Mouse (Mus musculus) kidney, adult 11 months (tissue): ENCODE results near the gene Edaradd.

Experiments used
- DNase-seq: peaks from one replicate; pipeline ENCODE4 v3.0.0; 2022

The Edaradd gene

GRCm38 (mm10) chr13:12460443-12460842, 59.8 kb downstream of the Edaradd start:
- DNase-seq: peak; percentile 62

- DNase-seq: peak; percentile 72
Observed at GRCm38 (mm10) chr13:12456711-12457110, 63.5 kb downstream of the Edaradd start.

- peak; percentile 24 for DNase-seq
Observed at GRCm38 (mm10) chr13:12454686-12455390, 65.4 kb downstream of the Edaradd start.

- no peak for DNase-seq
Observed at GRCm38 (mm10) chr13:12453150-12453549, 67.1 kb downstream of the Edaradd start.

- DNase-seq: peak; percentile 22
Observed at GRCm38 (mm10) chr13:12442008-12442587, 78.1 kb downstream of the Edaradd start.

- DNase-seq: no peak
Observed at GRCm38 (mm10) chr13:12440813-12441212, 79.4 kb downstream of the Edaradd start.

GRCm38 (mm10) chr13:12439586-12439985, 80.7 kb downstream of the Edaradd start:
- no peak for DNase-seq

GRCm38 (mm10) chr13:12433843-12434242, 86.4 kb downstream of the Edaradd start:
- DNase-seq: peak; percentile 37

GRCm38 (mm10) chr13:12428556-12428955, 91.7 kb downstream of the Edaradd start:
- DNase-seq: no peak
